ENCODE assay signal across 10 mouse cellular contexts in genomic region chr2:148114600-148114999, GRCm38 (mm10).
DNase-seq lines count a peak whose midpoint lies in the region; ATAC-seq and TF ChIP-seq lines count a peak whose summit lies in the region.
"Had no signal": no experiment of that assay in that cellular context is flagged by ENCODE, and none has a peak within 500 bp of the region (broad histone marks: within the 10 kb centered on the region; RNA-seq: fewer than 3 reads in every experiment).

No protein-coding gene starts in this region.

- WGBS in intestine, postnatal 0 days: 31% methylated on average over 4 of the region's 4 CpGs
- WGBS in midbrain, embryonic 13.5 days: 15% methylated on average over 4 of the region's 4 CpGs

- no peaks in the 10 kb centered on the region for H3K27me3 ChIP-seq in intestine, postnatal 0 days (replicated peaks; ENCODE audit: control insufficient read depth, insufficient read depth, low read length)
- H3K27me3 ChIP-seq in midbrain, embryonic 13.5 days: no peaks in the 10 kb centered on the region

- H3K4me1 ChIP-seq in intestine, postnatal 0 days (replicated peaks; ENCODE audit: control insufficient read depth, insufficient read depth, low read length): no peaks in the 10 kb centered on the region
- no peaks in the 10 kb centered on the region for H3K4me1 ChIP-seq in midbrain, embryonic 13.5 days (replicated peaks)
- H3K4me1 ChIP-seq: megakaryocyte, embryonic 14.5 days had no signal

- no peaks in the 10 kb centered on the region for H3K9me3 ChIP-seq in intestine, postnatal 0 days (ENCODE audit: control insufficient read depth)
- H3K9me3 ChIP-seq in midbrain, embryonic 13.5 days: no peaks in the 10 kb centered on the region
- H3K9me3 ChIP-seq: megakaryocyte, embryonic 14.5 days had no signal

- TF ChIP-seq CTCF in intestine, postnatal 0 days (IDR thresholded peaks at IDR 0.05; ENCODE audit: low read depth): no peak

- peak; percentile 60 for DNase-seq in ZHBTc4 (ENCODE audit: low read depth, low spot score)
- peak; percentile 7 for DNase-seq in embryo, embryonic 9.5 days (ENCODE audit: extremely low spot score)
- DNase-seq in adrenal gland, postnatal 4 days (ENCODE audit: low spot score in 2 of 2): no peak
- DNase-seq in heart, postnatal 36 days: no peak
- DNase-seq in left cerebral cortex, adult 18-20 months (ENCODE audit: low spot score in 2 of 2): no peak

- intact Hi-C loops in heart, postnatal 36 days (cut with DNase I): no loop called here

- H3K4me3 ChIP-seq in intestine, postnatal 0 days (ENCODE audit: low read depth, low read length): no peak overlapping the region
- H3K4me3 ChIP-seq in midbrain, embryonic 13.5 days (replicated peaks): no peak overlapping the region
- H3K4me3 ChIP-seq: erythroblast, embryonic 14.5 days; megakaryocyte, embryonic 14.5 days had no signal

- no peak overlapping the region for H3K27ac ChIP-seq in intestine, postnatal 0 days (ENCODE audit: low read depth, low read length)
- no peak overlapping the region for H3K27ac ChIP-seq in midbrain, embryonic 13.5 days

- peak; percentile 59 for ATAC-seq in intestine, postnatal 0 days
- peak; percentile 90 for ATAC-seq in midbrain, embryonic 13.5 days
- ATAC-seq: inflammation-experienced regulatory T-cells, adult 6 months had no signal

- no peaks in the 10 kb centered on the region for H3K36me3 ChIP-seq in intestine, postnatal 0 days (ENCODE audit: control insufficient read depth, insufficient read depth)
- no peaks in the 10 kb centered on the region for H3K36me3 ChIP-seq in midbrain, embryonic 13.5 days

- H3K9ac ChIP-seq in intestine, postnatal 0 days (ENCODE audit: low read depth, low read length): no peak overlapping the region
- H3K9ac ChIP-seq in midbrain, embryonic 13.5 days (replicated peaks): no peak overlapping the region

- H3K4me2 ChIP-seq in intestine, postnatal 0 days (replicated peaks; ENCODE audit: low read depth): no peak overlapping the region
- no peak overlapping the region for H3K4me2 ChIP-seq in midbrain, embryonic 13.5 days (replicated peaks)

Comparison
In these comparisons a context has a peak if more than half of its experiments do, and no peak if none do; other contexts are left out.
1. DNase-seq: peak in ZHBTc4 (single experiment) and embryo, embryonic 9.5 days (single experiment); none in adrenal gland, postnatal 4 days (0 of 2), heart, postnatal 36 days (0 of 2) and left cerebral cortex, adult 18-20 months (0 of 2).